Mouse (Mus musculus): Measurements from ENCODE around the gene Samd5. TPM values are rescaled to one million over a fixed set of nuclear protein-coding genes. Genes with fewer than 3 reads are reported as not detected.
A peak's percentile ranks its signal among the peaks of the same experiment; 100 is the strongest.

The Samd5 gene
- 15.1 and 16.1 TPM in 2 replicates for polyA plus RNA-seq (2014; fragmentation: Nextera tagmentation; extraction: Ambion mirVana)

GRCm38 (mm10) chr10:9674561-9675521 is at the start of gene Samd5:
TSS of gene Samd5 (minus strand) at chr10:9675208.
- peak; percentile 72 for ATAC-seq (replicated peaks; ENCODE audit: low FRiP score, low TSS enrichment, low read depth)
- no peaks in the 10 kb centered on the region for H3K9me3 ChIP-seq (ENCODE audit: control insufficient read depth, low read length)
- 0 out of 2 replicates have a peak, but pooled peaks cover 3% of the 10 kb centered on the region for H3K36me3 ChIP-seq (ENCODE audit: control insufficient read depth, insufficient read depth, low read length)
- H3K27me3 ChIP-seq (replicated peaks; ENCODE audit: control insufficient read depth, insufficient read depth, low read length): no peaks in the 10 kb centered on the region
- peak within 1 kb of the TSS; percentile 93 for H3K4me2 ChIP-seq (ENCODE audit: low read length)
- H3K9ac ChIP-seq (ENCODE audit: low read length): peak within 1 kb of the TSS; percentile 75
- peak within 1 kb of the TSS; percentile 85 for H3K4me3 ChIP-seq (ENCODE audit: low read depth, low read length)
- WGBS: under 1% methylated on average over 88 of the region's 91 CpGs
- DNase-seq (ENCODE audit: low spot score): peak; percentile 85
- H3K4me1 ChIP-seq (replicated peaks; ENCODE audit: control insufficient read depth, insufficient read depth, low read length): peaks cover 26% of the 10 kb centered on the region
- H3K27ac ChIP-seq (ENCODE audit: low read depth): peak within 1 kb of the TSS; percentile 78

GRCm38 (mm10) chr10:9722519-9723303 is 47.7 kb upstream of the Samd5 start:
- ATAC-seq (replicated peaks; ENCODE audit: low FRiP score, low TSS enrichment, low read depth) (no peak), DNase-seq (ENCODE audit: low spot score) (no peak)
- H3K4me1 ChIP-seq (replicated peaks; ENCODE audit: control insufficient read depth, insufficient read depth, low read length): peaks cover 4% of the 10 kb centered on the region; the same call in 1 of the 2 replicates
- no peak overlapping the region for H3K9ac ChIP-seq (ENCODE audit: low read length)
- no peaks in the 10 kb centered on the region for H3K27me3 ChIP-seq (replicated peaks; ENCODE audit: control insufficient read depth, insufficient read depth, low read length)
- no peak overlapping the region for H3K4me2 ChIP-seq (ENCODE audit: low read length)
- 74% methylated on average over 11 of the region's 11 CpGs for WGBS
- H3K27ac ChIP-seq (ENCODE audit: low read depth): no peak overlapping the region
- no peaks in the 10 kb centered on the region for H3K36me3 ChIP-seq (ENCODE audit: control insufficient read depth, insufficient read depth, low read length)
- H3K9me3 ChIP-seq (ENCODE audit: control insufficient read depth, low read length): no peaks in the 10 kb centered on the region
- H3K4me3 ChIP-seq (ENCODE audit: low read depth, low read length): no peak overlapping the region

GRCm38 (mm10) chr10:9720027-9720426 is 45.0 kb upstream of the Samd5 start:
- no peak for ATAC-seq (replicated peaks; ENCODE audit: low FRiP score, low TSS enrichment, low read depth)
- Histone ChIP-seq H3K36me3 (ENCODE audit: control insufficient read depth, insufficient read depth, low read length) (no peaks in the 10 kb centered on the region), H3K27ac (ENCODE audit: low read depth) (no peak overlapping the region), H3K4me2 (ENCODE audit: low read length) (no peak overlapping the region), H3K4me3 (ENCODE audit: low read depth, low read length) (no peak overlapping the region), H3K9me3 (ENCODE audit: control insufficient read depth, low read length) (no peaks in the 10 kb centered on the region), H3K4me1 (replicated peaks; ENCODE audit: control insufficient read depth, insufficient read depth, low read length) (peaks cover 4% of the 10 kb centered on the region; the same call in 1 of the 2 replicates), H3K9ac (ENCODE audit: low read length) (no peak overlapping the region), H3K27me3 (replicated peaks; ENCODE audit: control insufficient read depth, insufficient read depth, low read length) (no peaks in the 10 kb centered on the region)
- 69% methylated on average over 5 of the region's 5 CpGs for WGBS
- DNase-seq (ENCODE audit: low spot score): no peak

- no peak overlapping the region for H3K9ac ChIP-seq (ENCODE audit: low read length)
- peak; percentile 81 for ATAC-seq (replicated peaks; ENCODE audit: low FRiP score, low TSS enrichment, low read depth)
- DNase-seq (ENCODE audit: low spot score): no peak
- H3K36me3 ChIP-seq (ENCODE audit: control insufficient read depth, insufficient read depth, low read length): no peaks in the 10 kb centered on the region
- no peaks in the 10 kb centered on the region for H3K27me3 ChIP-seq (replicated peaks; ENCODE audit: control insufficient read depth, insufficient read depth, low read length)
- H3K4me3 ChIP-seq (ENCODE audit: low read depth, low read length): no peak overlapping the region
- no peaks in the 10 kb centered on the region for H3K9me3 ChIP-seq (ENCODE audit: control insufficient read depth, low read length)
- no peak overlapping the region for H3K27ac ChIP-seq (ENCODE audit: low read depth)
- peaks cover 4% of the 10 kb centered on the region; the same call in 1 of the 2 replicates for H3K4me1 ChIP-seq (replicated peaks; ENCODE audit: control insufficient read depth, insufficient read depth, low read length)
- no peak overlapping the region for H3K4me2 ChIP-seq (ENCODE audit: low read length)
- WGBS: 41% methylated on average over 5 of the region's 5 CpGs
These were observed 43.1 kb upstream of the Samd5 start for GRCm38 (mm10) chr10:9718086-9718485.

GRCm38 (mm10) chr10:9704956-9705355 is 29.9 kb upstream of the Samd5 start:
- no peak for DNase-seq (ENCODE audit: low spot score)
- WGBS: 76% methylated on average over 1 of the region's 1 CpGs

GRCm38 (mm10) chr10:9699071-9699761 is 24.2 kb upstream of the Samd5 start:
- no peak overlapping the region for H3K4me2 ChIP-seq (ENCODE audit: low read length)
- 82% methylated on average over 22 of the region's 22 CpGs for whole genome bisulfite sequencing
- DNase-seq (ENCODE audit: low spot score) (peak; percentile 60), ATAC-seq (replicated peaks; ENCODE audit: low FRiP score, low TSS enrichment, low read depth) (peak; percentile 81)
- H3K4me1 ChIP-seq (replicated peaks; ENCODE audit: control insufficient read depth, insufficient read depth, low read length): no peaks in the 10 kb centered on the region
- no peaks in the 10 kb centered on the region for H3K27me3 ChIP-seq (replicated peaks; ENCODE audit: control insufficient read depth, insufficient read depth, low read length)
- H3K9ac ChIP-seq (ENCODE audit: low read length): no peak overlapping the region
- H3K36me3 ChIP-seq (ENCODE audit: control insufficient read depth, insufficient read depth, low read length): no peaks in the 10 kb centered on the region
- no peak overlapping the region for H3K4me3 ChIP-seq (ENCODE audit: low read depth, low read length)
- H3K9me3 ChIP-seq (ENCODE audit: control insufficient read depth, low read length): no peaks in the 10 kb centered on the region
- H3K27ac ChIP-seq (ENCODE audit: low read depth): no peak overlapping the region

More at GRCm38 (mm10) chr10:9704956-9705355, 29.9 kb upstream of the Samd5 start:
- Histone ChIP-seq H3K4me2 (ENCODE audit: low read length) (no peak overlapping the region), H3K36me3 (ENCODE audit: control insufficient read depth, insufficient read depth, low read length) (no peaks in the 10 kb centered on the region), H3K27me3 (replicated peaks; ENCODE audit: control insufficient read depth, insufficient read depth, low read length) (no peaks in the 10 kb centered on the region), H3K27ac (ENCODE audit: low read depth) (no peak overlapping the region), H3K9ac (ENCODE audit: low read length) (no peak overlapping the region), H3K4me1 (replicated peaks; ENCODE audit: control insufficient read depth, insufficient read depth, low read length) (no peaks in the 10 kb centered on the region), H3K4me3 (ENCODE audit: low read depth, low read length) (no peak overlapping the region), H3K9me3 (ENCODE audit: control insufficient read depth, low read length) (no peaks in the 10 kb centered on the region)
- no peak for ATAC-seq (replicated peaks; ENCODE audit: low FRiP score, low TSS enrichment, low read depth)

GRCm38 (mm10) chr10:9698141-9698540 is 23.1 kb upstream of the Samd5 start:
- ATAC-seq (replicated peaks; ENCODE audit: low FRiP score, low TSS enrichment, low read depth) (no peak), DNase-seq (ENCODE audit: low spot score) (peak; percentile 45)
- Histone ChIP-seq H3K27ac (ENCODE audit: low read depth) (no peak overlapping the region), H3K4me1 (replicated peaks; ENCODE audit: control insufficient read depth, insufficient read depth, low read length) (no peaks in the 10 kb centered on the region), H3K27me3 (replicated peaks; ENCODE audit: control insufficient read depth, insufficient read depth, low read length) (no peaks in the 10 kb centered on the region), H3K9ac (ENCODE audit: low read length) (no peak overlapping the region), H3K4me2 (ENCODE audit: low read length) (no peak overlapping the region), H3K36me3 (ENCODE audit: control insufficient read depth, insufficient read depth, low read length) (no peaks in the 10 kb centered on the region), H3K4me3 (ENCODE audit: low read depth, low read length) (no peak overlapping the region), H3K9me3 (ENCODE audit: control insufficient read depth, low read length) (no peaks in the 10 kb centered on the region)
- 85% methylated on average over 9 of the region's 9 CpGs for WGBS

- WGBS: 53% methylated on average over 6 of the region's 6 CpGs
- Histone ChIP-seq H3K4me1 (replicated peaks; ENCODE audit: control insufficient read depth, insufficient read depth, low read length) (no peaks in the 10 kb centered on the region), H3K9me3 (ENCODE audit: control insufficient read depth, low read length) (no peaks in the 10 kb centered on the region), H3K4me2 (ENCODE audit: low read length) (no peak overlapping the region), H3K27ac (ENCODE audit: low read depth) (no peak overlapping the region), H3K4me3 (ENCODE audit: low read depth, low read length) (no peak overlapping the region), H3K9ac (ENCODE audit: low read length) (no peak overlapping the region), H3K27me3 (replicated peaks; ENCODE audit: control insufficient read depth, insufficient read depth, low read length) (no peaks in the 10 kb centered on the region), H3K36me3 (ENCODE audit: control insufficient read depth, insufficient read depth, low read length) (no peaks in the 10 kb centered on the region)
- DNase-seq (ENCODE audit: low spot score) (peak; percentile 1), ATAC-seq (replicated peaks; ENCODE audit: low FRiP score, low TSS enrichment, low read depth) (no peak)
These were observed 21.6 kb upstream of the Samd5 start for GRCm38 (mm10) chr10:9696543-9697141.
